Mouse (Mus musculus): ENCODE data around the gene Hipk2. TPM values are rescaled to one million over a fixed set of nuclear protein-coding genes. Genes with fewer than 3 reads are reported as not detected.

Gene Hipk2
- polyA plus RNA-seq, 1 experiment from 2014 or later: 25.8 TPM

GRCm38 (mm10) chr6:38892017-38892416 is 16.1 kb upstream of the Hipk2 start:
- Histone ChIP-seq H3K4me1 (ENCODE audit: control insufficient read depth, insufficient read depth, low read length) (peaks cover 5% of the 10 kb centered on the region; the same call in 1 of the 2 replicates), H3K36me3 (ENCODE audit: control insufficient read depth, insufficient read depth, low read length) (no peaks in the 10 kb centered on the region), H3K27me3 (ENCODE audit: control insufficient read depth, insufficient read depth, low read length) (no peaks in the 10 kb centered on the region), H3K9me3 (ENCODE audit: control insufficient read depth, low read length) (no peaks in the 10 kb centered on the region), H3K27ac (ENCODE audit: low read depth, low read length) (no peak overlapping the region), H3K4me3 (ENCODE audit: low read depth, low read length) (no peak overlapping the region), H3K9ac (ENCODE audit: low read length) (no peak overlapping the region), H3K4me2 (no peak overlapping the region)
- DNase-seq (ENCODE audit: low spot score, missing footprints): no peak
- no peak for ATAC-seq (ENCODE audit: low FRiP score)
- WGBS: 74% methylated on average over 2 of the region's 2 CpGs

- H3K9ac ChIP-seq (ENCODE audit: low read length): no peak overlapping the region
- H3K4me2 ChIP-seq: no peak overlapping the region
- H3K27me3 ChIP-seq (ENCODE audit: control insufficient read depth, insufficient read depth, low read length): no peaks in the 10 kb centered on the region
- no peaks in the 10 kb centered on the region for H3K9me3 ChIP-seq (ENCODE audit: control insufficient read depth, low read length)
- DNase-seq (ENCODE audit: low spot score, missing footprints) (peak; percentile 71), ATAC-seq (ENCODE audit: low FRiP score) (no peak)
- H3K4me3 ChIP-seq (ENCODE audit: low read depth, low read length): no peak overlapping the region
- H3K36me3 ChIP-seq (ENCODE audit: control insufficient read depth, insufficient read depth, low read length): no peaks in the 10 kb centered on the region
- no peak overlapping the region for H3K27ac ChIP-seq (ENCODE audit: low read depth, low read length)
- WGBS: 80% methylated on average over 6 of the region's 6 CpGs
- H3K4me1 ChIP-seq (ENCODE audit: control insufficient read depth, insufficient read depth, low read length): no peaks in the 10 kb centered on the region
Measured at GRCm38 (mm10) chr6:38889156-38889555, 13.2 kb upstream of the Hipk2 start.

GRCm38 (mm10) chr6:38887436-38887835 is 11.5 kb upstream of the Hipk2 start:
- no peak overlapping the region for H3K4me2 ChIP-seq
- no peak overlapping the region for H3K27ac ChIP-seq (ENCODE audit: low read depth, low read length)
- H3K4me1 ChIP-seq (ENCODE audit: control insufficient read depth, insufficient read depth, low read length): peaks cover 8% of the 10 kb centered on the region
- ATAC-seq (ENCODE audit: low FRiP score) (no peak), DNase-seq (ENCODE audit: low spot score, missing footprints) (peak; percentile 64)
- no peaks in the 10 kb centered on the region for H3K9me3 ChIP-seq (ENCODE audit: control insufficient read depth, low read length)
- no peaks in the 10 kb centered on the region for H3K27me3 ChIP-seq (ENCODE audit: control insufficient read depth, insufficient read depth, low read length)
- WGBS: 72% methylated on average over 4 of the region's 4 CpGs
- H3K9ac ChIP-seq (ENCODE audit: low read length): no peak overlapping the region
- no peak overlapping the region for H3K4me3 ChIP-seq (ENCODE audit: low read depth, low read length)
- H3K36me3 ChIP-seq (ENCODE audit: control insufficient read depth, insufficient read depth, low read length): no peaks in the 10 kb centered on the region

GRCm38 (mm10) chr6:38885132-38885531 is 9.2 kb upstream of the Hipk2 start:
- no peak overlapping the region for H3K9ac ChIP-seq (ENCODE audit: low read length)
- ATAC-seq (ENCODE audit: low FRiP score): no peak
- H3K36me3 ChIP-seq (ENCODE audit: control insufficient read depth, insufficient read depth, low read length): no peaks in the 10 kb centered on the region
- H3K27me3 ChIP-seq (ENCODE audit: control insufficient read depth, insufficient read depth, low read length): no peaks in the 10 kb centered on the region
- H3K4me1 ChIP-seq (ENCODE audit: control insufficient read depth, insufficient read depth, low read length): peaks cover 8% of the 10 kb centered on the region
- no peak overlapping the region for H3K27ac ChIP-seq (ENCODE audit: low read depth, low read length)
- DNase-seq (ENCODE audit: low spot score, missing footprints): no peak
- no peak overlapping the region for H3K4me2 ChIP-seq
- no peaks in the 10 kb centered on the region for H3K9me3 ChIP-seq (ENCODE audit: control insufficient read depth, low read length)
- no peak overlapping the region for H3K4me3 ChIP-seq (ENCODE audit: low read depth, low read length)
- 72% methylated on average over 1 of the region's 1 CpGs for WGBS

GRCm38 (mm10) chr6:38884482-38884881 is 8.5 kb upstream of the Hipk2 start:
- Histone ChIP-seq H3K4me2 (no peak overlapping the region), H3K27ac (ENCODE audit: low read depth, low read length) (no peak overlapping the region), H3K4me1 (ENCODE audit: control insufficient read depth, insufficient read depth, low read length) (peaks cover 8% of the 10 kb centered on the region), H3K4me3 (ENCODE audit: low read depth, low read length) (no peak overlapping the region), H3K27me3 (ENCODE audit: control insufficient read depth, insufficient read depth, low read length) (no peaks in the 10 kb centered on the region), H3K36me3 (ENCODE audit: control insufficient read depth, insufficient read depth, low read length) (no peaks in the 10 kb centered on the region), H3K9ac (ENCODE audit: low read length) (no peak overlapping the region), H3K9me3 (ENCODE audit: control insufficient read depth, low read length) (no peaks in the 10 kb centered on the region)
- ATAC-seq (ENCODE audit: low FRiP score): no peak
- WGBS: 77% methylated on average over 3 of the region's 3 CpGs
- no peak for DNase-seq (ENCODE audit: low spot score, missing footprints)

GRCm38 (mm10) chr6:38882728-38883171 is 6.8 kb upstream of the Hipk2 start:
- Histone ChIP-seq H3K27me3 (ENCODE audit: control insufficient read depth, insufficient read depth, low read length) (peaks cover 2% of the 10 kb centered on the region; the same call in 1 of the 2 replicates), H3K9me3 (ENCODE audit: control insufficient read depth, low read length) (no peaks in the 10 kb centered on the region), H3K36me3 (ENCODE audit: control insufficient read depth, insufficient read depth, low read length) (no peaks in the 10 kb centered on the region), H3K4me1 (ENCODE audit: control insufficient read depth, insufficient read depth, low read length) (peaks cover 8% of the 10 kb centered on the region), H3K4me3 (ENCODE audit: low read depth, low read length) (no peak overlapping the region), H3K9ac (ENCODE audit: low read length) (no peak overlapping the region), H3K27ac (ENCODE audit: low read depth, low read length) (no peak overlapping the region), H3K4me2 (no peak overlapping the region)
- WGBS: 61% methylated on average over 6 of the region's 6 CpGs
- DNase-seq (ENCODE audit: low spot score, missing footprints) (no peak), ATAC-seq (ENCODE audit: low FRiP score) (no peak)

- H3K9me3 ChIP-seq (ENCODE audit: control insufficient read depth, low read length): no peaks in the 10 kb centered on the region
- peaks cover 3% of the 10 kb centered on the region; the same call in 1 of the 2 replicates for H3K27me3 ChIP-seq (ENCODE audit: control insufficient read depth, insufficient read depth, low read length)
- H3K4me1 ChIP-seq (ENCODE audit: control insufficient read depth, insufficient read depth, low read length): peaks cover 8% of the 10 kb centered on the region
- no peak overlapping the region for H3K27ac ChIP-seq (ENCODE audit: low read depth, low read length)
- H3K36me3 ChIP-seq (ENCODE audit: control insufficient read depth, insufficient read depth, low read length): no peaks in the 10 kb centered on the region
- no peak overlapping the region for H3K4me3 ChIP-seq (ENCODE audit: low read depth, low read length)
- H3K9ac ChIP-seq (ENCODE audit: low read length): no peak overlapping the region
- DNase-seq (ENCODE audit: low spot score, missing footprints): no peak
- ATAC-seq (ENCODE audit: low FRiP score): no peak
- H3K4me2 ChIP-seq: no peak overlapping the region
- WGBS: 73% methylated on average over 6 of the region's 6 CpGs
Measured at GRCm38 (mm10) chr6:38881975-38882374, 6.0 kb upstream of the Hipk2 start.

GRCm38 (mm10) chr6:38881468-38881867 is 5.5 kb upstream of the Hipk2 start:
- no peak overlapping the region for H3K27ac ChIP-seq (ENCODE audit: low read depth, low read length)
- peaks cover 8% of the 10 kb centered on the region for H3K4me1 ChIP-seq (ENCODE audit: control insufficient read depth, insufficient read depth, low read length)
- DNase-seq (ENCODE audit: low spot score, missing footprints) (no peak), ATAC-seq (ENCODE audit: low FRiP score) (no peak)
- whole genome bisulfite sequencing: 63% methylated on average over 2 of the region's 2 CpGs
- H3K27me3 ChIP-seq (ENCODE audit: control insufficient read depth, insufficient read depth, low read length): peaks cover 3% of the 10 kb centered on the region; the same call in 1 of the 2 replicates
- no peak overlapping the region for H3K9ac ChIP-seq (ENCODE audit: low read length)
- no peaks in the 10 kb centered on the region for H3K9me3 ChIP-seq (ENCODE audit: control insufficient read depth, low read length)
- no peak overlapping the region for H3K4me2 ChIP-seq
- no peak overlapping the region for H3K4me3 ChIP-seq (ENCODE audit: low read depth, low read length)
- H3K36me3 ChIP-seq (ENCODE audit: control insufficient read depth, insufficient read depth, low read length): no peaks in the 10 kb centered on the region

- Histone ChIP-seq H3K4me1 (ENCODE audit: control insufficient read depth, insufficient read depth, low read length) (peaks cover 10% of the 10 kb centered on the region), H3K36me3 (ENCODE audit: control insufficient read depth, insufficient read depth, low read length) (no peaks in the 10 kb centered on the region), H3K9ac (ENCODE audit: low read length) (no peak overlapping the region), H3K4me2 (no peak overlapping the region), H3K27ac (ENCODE audit: low read depth, low read length) (no peak overlapping the region), H3K4me3 (ENCODE audit: low read depth, low read length) (no peak overlapping the region), H3K9me3 (ENCODE audit: control insufficient read depth, low read length) (no peaks in the 10 kb centered on the region), H3K27me3 (ENCODE audit: control insufficient read depth, insufficient read depth, low read length) (peaks cover 3% of the 10 kb centered on the region; the same call in 1 of the 2 replicates)
- no peak for ATAC-seq (ENCODE audit: low FRiP score)
- WGBS: 91% methylated on average over 2 of the region's 2 CpGs
- no peak for DNase-seq (ENCODE audit: low spot score, missing footprints)
Measured at GRCm38 (mm10) chr6:38877674-38878073, 1.7 kb upstream of the Hipk2 start.
